Mouse (Mus musculus): ENCODE results near the gene Flywch2.

DNA sequence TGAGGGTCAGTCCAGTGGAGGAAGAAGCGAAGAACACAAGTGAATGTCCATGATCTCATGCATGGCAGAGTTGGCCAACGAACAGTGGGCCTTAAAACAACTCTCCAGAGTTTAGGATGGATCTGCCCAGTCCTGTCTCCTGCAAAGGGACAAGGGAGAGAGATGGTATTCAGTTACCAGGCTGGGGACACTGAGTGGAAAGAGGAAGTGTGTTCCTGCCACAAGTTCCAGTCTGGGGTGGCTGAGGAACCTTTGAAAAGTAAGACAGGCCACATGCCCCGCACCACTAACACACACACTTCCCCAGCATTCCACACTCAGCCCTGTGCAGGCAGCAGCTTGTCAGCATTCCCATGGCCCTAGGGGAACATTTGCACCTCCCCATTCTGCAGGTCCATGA lies 39.1 kb downstream of the Flywch2 start:
- TF ChIP-seq CTCF (IDR thresholded peaks at IDR 0.05; ENCODE audit: insufficient read depth, low read length) (no peak), POLR2A (IDR thresholded peaks at IDR 0.05; ENCODE audit: borderline replicate concordance, extremely low read depth, low read depth, low read length) (no peak)
